Mouse (Mus musculus): ENCODE results near the gene Ncaph2. TPM values are rescaled to one million over a fixed set of nuclear protein-coding genes. Genes with fewer than 3 reads are reported as not detected.
A peak's percentile ranks its signal among the peaks of the same experiment; 100 is the strongest.

The Ncaph2 gene
- polyA plus RNA-seq, 1 experiment from 2014 or later = 151 TPM

GRCm38 (mm10) chr15:89353837-89354236, 1.7 kb upstream of the Ncaph2 start:
- Histone ChIP-seq H3K4me2 (replicated peaks; ENCODE audit: low read depth, low read length) (peak overlapping the region; percentile 64), H3K27ac (ENCODE audit: low read depth, low read length) (no peak overlapping the region), H3K9ac (ENCODE audit: low read depth, low read length) (peak overlapping the region; percentile 89; the same call in 1 of the 2 replicates), H3K4me3 (ENCODE audit: low read length) (peak overlapping the region; percentile 74; the same call in 1 of the 2 replicates), H3K27me3 (ENCODE audit: control insufficient read depth, insufficient read depth, low read length) (no peaks in the 10 kb centered on the region), H3K36me3 (ENCODE audit: control insufficient read depth, insufficient read depth, low read length) (peaks cover 36% of the 10 kb centered on the region), H3K9me3 (ENCODE audit: control insufficient read depth, low read length) (no peaks in the 10 kb centered on the region), H3K4me1 (ENCODE audit: control insufficient read depth, insufficient read depth, low read length) (peaks cover 16% of the 10 kb centered on the region)
- no peak for ATAC-seq (ENCODE audit: low FRiP score, low TSS enrichment)
- 95% methylated on average over 16 of the region's 16 CpGs for WGBS

GRCm38 (mm10) chr15:89354455-89354854, 1.1 kb upstream of the Ncaph2 start:
- 66% methylated on average over 7 of the region's 7 CpGs for WGBS
- Histone ChIP-seq H3K27me3 (ENCODE audit: control insufficient read depth, insufficient read depth, low read length) (no peaks in the 10 kb centered on the region), H3K27ac (ENCODE audit: low read depth, low read length) (no peak overlapping the region), H3K36me3 (ENCODE audit: control insufficient read depth, insufficient read depth, low read length) (peaks cover 36% of the 10 kb centered on the region), H3K9me3 (ENCODE audit: control insufficient read depth, low read length) (no peaks in the 10 kb centered on the region), H3K9ac (ENCODE audit: low read depth, low read length) (peak overlapping the region; percentile 89), H3K4me1 (ENCODE audit: control insufficient read depth, insufficient read depth, low read length) (peaks cover 16% of the 10 kb centered on the region), H3K4me3 (ENCODE audit: low read length) (peak overlapping the region; percentile 74), H3K4me2 (replicated peaks; ENCODE audit: low read depth, low read length) (peak overlapping the region; percentile 64)
- ATAC-seq (ENCODE audit: low FRiP score, low TSS enrichment) = no peak

DNA sequence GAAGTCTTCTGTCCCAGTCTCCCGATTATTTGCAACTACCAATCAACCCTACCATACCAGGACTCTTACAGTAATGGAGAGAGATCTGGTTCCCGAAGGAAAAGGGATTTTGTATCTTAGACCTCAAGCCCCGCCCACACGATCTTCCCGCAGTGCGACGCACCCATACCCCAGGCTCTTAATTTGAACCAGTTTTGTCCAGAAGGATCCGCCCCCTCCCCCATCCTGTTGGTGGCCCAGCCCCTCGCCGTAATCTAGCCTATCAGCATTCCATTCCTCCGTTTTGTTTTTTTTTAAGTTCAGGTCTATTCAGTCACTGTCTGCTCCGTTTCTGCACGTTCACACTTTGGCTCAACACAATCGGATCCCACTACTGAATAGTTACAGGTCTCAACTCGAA, 853 bp downstream of the Ncaph2 start:
- Histone ChIP-seq H3K4me1 (ENCODE audit: control insufficient read depth, insufficient read depth, low read length) (peaks cover 16% of the 10 kb centered on the region), H3K4me2 (replicated peaks; ENCODE audit: low read depth, low read length) (peak overlapping the region; percentile 57), H3K9ac (ENCODE audit: low read depth, low read length) (peak overlapping the region; percentile 89), H3K4me3 (ENCODE audit: low read length) (peak overlapping the region; percentile 74), H3K27me3 (ENCODE audit: control insufficient read depth, insufficient read depth, low read length) (no peaks in the 10 kb centered on the region), H3K27ac (ENCODE audit: low read depth, low read length) (peak overlapping the region; percentile 85), H3K9me3 (ENCODE audit: control insufficient read depth, low read length) (no peaks in the 10 kb centered on the region), H3K36me3 (ENCODE audit: control insufficient read depth, insufficient read depth, low read length) (peaks cover 39% of the 10 kb centered on the region)
- peak; percentile 80 for ATAC-seq (ENCODE audit: low FRiP score, low TSS enrichment)
- under 1% methylated on average over 15 of the region's 15 CpGs for WGBS

- no peak overlapping the region for H3K4me3 ChIP-seq (ENCODE audit: low read length)
- WGBS = 84% methylated on average over 3 of the region's 3 CpGs
- H3K27ac ChIP-seq (ENCODE audit: low read depth, low read length) = no peak overlapping the region
- H3K36me3 ChIP-seq (ENCODE audit: control insufficient read depth, insufficient read depth, low read length) = peaks cover 38% of the 10 kb centered on the region
- peaks cover 16% of the 10 kb centered on the region for H3K4me1 ChIP-seq (ENCODE audit: control insufficient read depth, insufficient read depth, low read length)
- no peaks in the 10 kb centered on the region for H3K27me3 ChIP-seq (ENCODE audit: control insufficient read depth, insufficient read depth, low read length)
- no peaks in the 10 kb centered on the region for H3K9me3 ChIP-seq (ENCODE audit: control insufficient read depth, low read length)
- no peak for ATAC-seq (ENCODE audit: low FRiP score, low TSS enrichment)
- H3K4me2 ChIP-seq (replicated peaks; ENCODE audit: low read depth, low read length) = no peak overlapping the region
- H3K9ac ChIP-seq (ENCODE audit: low read depth, low read length) = no peak overlapping the region
These were observed 3.3 kb downstream of the Ncaph2 start for GRCm38 (mm10) chr15:89358784-89359183.

GRCm38 (mm10) chr15:89363051-89363450, 7.5 kb downstream of the Ncaph2 start:
- no peak for ATAC-seq (ENCODE audit: low FRiP score, low TSS enrichment)
- no peaks in the 10 kb centered on the region for H3K9me3 ChIP-seq (ENCODE audit: control insufficient read depth, low read length)
- no peak overlapping the region for H3K4me2 ChIP-seq (replicated peaks; ENCODE audit: low read depth, low read length)
- H3K27me3 ChIP-seq (ENCODE audit: control insufficient read depth, insufficient read depth, low read length) = no peaks in the 10 kb centered on the region
- WGBS = 90% methylated on average over 7 of the region's 7 CpGs
- no peak overlapping the region for H3K4me3 ChIP-seq (ENCODE audit: low read length)
- peaks cover 80% of the 10 kb centered on the region for H3K36me3 ChIP-seq (ENCODE audit: control insufficient read depth, insufficient read depth, low read length)
- H3K9ac ChIP-seq (ENCODE audit: low read depth, low read length) = no peak overlapping the region
- 0 out of 2 replicates have a peak, but pooled peaks cover 3% of the 10 kb centered on the region for H3K4me1 ChIP-seq (ENCODE audit: control insufficient read depth, insufficient read depth, low read length)
- no peak overlapping the region for H3K27ac ChIP-seq (ENCODE audit: low read depth, low read length)

DNA sequence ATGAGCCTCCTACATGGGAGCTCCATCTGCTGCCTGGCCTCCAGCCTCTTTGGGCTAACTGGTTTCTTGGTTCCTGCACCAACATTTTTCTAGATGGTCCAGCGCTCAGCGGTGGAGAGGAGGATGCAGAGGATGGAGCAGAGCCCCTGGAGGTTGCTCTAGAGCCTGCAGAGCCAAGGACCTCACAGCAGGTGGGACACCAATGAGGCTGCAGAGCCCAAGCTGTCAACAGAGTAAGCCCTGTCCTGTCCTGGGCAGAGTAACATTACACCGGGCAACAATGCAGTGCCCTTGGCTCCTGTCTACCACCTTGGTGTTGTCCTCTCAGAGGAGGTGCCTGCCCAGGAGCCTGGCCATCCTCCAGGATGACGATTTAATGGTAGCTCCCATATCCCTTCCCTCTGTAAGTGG, 9.6 kb downstream of the Ncaph2 start:
- H3K4me1 ChIP-seq (ENCODE audit: control insufficient read depth, insufficient read depth, low read length) = no peaks in the 10 kb centered on the region
- H3K27me3 ChIP-seq (ENCODE audit: control insufficient read depth, insufficient read depth, low read length) = no peaks in the 10 kb centered on the region
- no peak overlapping the region for H3K4me2 ChIP-seq (replicated peaks; ENCODE audit: low read depth, low read length)
- no peak overlapping the region for H3K4me3 ChIP-seq (ENCODE audit: low read length)
- WGBS = 95% methylated on average over 4 of the region's 4 CpGs
- ATAC-seq (ENCODE audit: low FRiP score, low TSS enrichment) = no peak
- H3K36me3 ChIP-seq (ENCODE audit: control insufficient read depth, insufficient read depth, low read length) = peaks cover 98% of the 10 kb centered on the region
- no peak overlapping the region for H3K27ac ChIP-seq (ENCODE audit: low read depth, low read length)
- H3K9me3 ChIP-seq (ENCODE audit: control insufficient read depth, low read length) = no peaks in the 10 kb centered on the region
- H3K9ac ChIP-seq (ENCODE audit: low read depth, low read length) = no peak overlapping the region

DNA sequence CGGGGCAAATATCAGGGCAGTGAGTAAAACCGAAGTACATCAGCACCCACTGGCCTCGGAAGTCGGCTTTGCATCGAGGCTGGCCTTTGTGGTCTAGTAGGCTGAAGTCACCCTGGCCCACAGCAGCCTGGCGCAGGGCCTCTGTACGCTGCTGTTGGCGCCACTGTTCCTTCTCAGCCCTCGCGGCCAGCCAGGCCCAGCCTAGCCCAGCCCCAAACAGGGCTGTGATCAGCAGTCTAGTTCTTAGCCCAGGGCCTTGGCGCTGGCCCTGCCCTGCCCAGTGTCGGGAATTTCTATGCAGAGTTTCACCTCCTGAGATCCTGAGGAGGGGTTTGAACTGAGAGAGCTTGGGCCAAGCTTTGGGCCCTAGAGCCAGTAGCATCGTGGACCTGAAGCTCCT, 16.5 kb downstream of the Ncaph2 start:
- Histone ChIP-seq H3K36me3 (ENCODE audit: control insufficient read depth, insufficient read depth, low read length) (peaks cover 55% of the 10 kb centered on the region), H3K4me2 (replicated peaks; ENCODE audit: low read depth, low read length) (no peak overlapping the region), H3K9me3 (ENCODE audit: control insufficient read depth, low read length) (no peaks in the 10 kb centered on the region), H3K9ac (ENCODE audit: low read depth, low read length) (no peak overlapping the region), H3K4me3 (ENCODE audit: low read length) (no peak overlapping the region), H3K4me1 (ENCODE audit: control insufficient read depth, insufficient read depth, low read length) (0 out of 2 replicates have a peak, but pooled peaks cover 4% of the 10 kb centered on the region), H3K27me3 (ENCODE audit: control insufficient read depth, insufficient read depth, low read length) (peaks cover 13% of the 10 kb centered on the region), H3K27ac (ENCODE audit: low read depth, low read length) (no peak overlapping the region)
- no peak for ATAC-seq (ENCODE audit: low FRiP score, low TSS enrichment)
- WGBS = 90% methylated on average over 13 of the region's 13 CpGs

DNA sequence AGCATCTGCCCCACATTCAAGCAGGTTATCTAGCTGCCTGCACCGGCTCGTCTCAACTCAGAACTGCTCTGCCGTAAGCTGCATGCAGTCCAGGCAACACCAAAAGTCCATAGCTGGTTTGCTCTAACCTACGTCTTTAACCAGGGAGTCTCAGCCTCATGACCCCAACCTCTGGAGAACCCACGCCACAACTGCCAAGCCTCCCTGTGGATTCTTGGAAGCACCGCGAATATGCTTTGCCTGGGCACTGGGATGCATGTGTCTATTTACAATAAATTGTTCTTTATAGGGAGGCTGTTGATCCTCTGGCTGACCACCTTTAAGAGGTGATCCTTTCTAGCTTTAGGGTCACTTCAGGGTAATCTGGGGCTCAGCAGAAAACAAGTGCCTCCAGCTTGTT, 17.0 kb downstream of the Ncaph2 start:
- H3K4me3 ChIP-seq (ENCODE audit: low read length) = peak overlapping the region; percentile 66
- peaks cover 17% of the 10 kb centered on the region for H3K27me3 ChIP-seq (ENCODE audit: control insufficient read depth, insufficient read depth, low read length)
- no peaks in the 10 kb centered on the region for H3K9me3 ChIP-seq (ENCODE audit: control insufficient read depth, low read length)
- ATAC-seq (ENCODE audit: low FRiP score, low TSS enrichment) = no peak
- H3K36me3 ChIP-seq (ENCODE audit: control insufficient read depth, insufficient read depth, low read length) = peaks cover 51% of the 10 kb centered on the region
- WGBS = 76% methylated on average over 7 of the region's 7 CpGs
- 0 out of 2 replicates have a peak, but pooled peaks cover 6% of the 10 kb centered on the region for H3K4me1 ChIP-seq (ENCODE audit: control insufficient read depth, insufficient read depth, low read length)
- H3K9ac ChIP-seq (ENCODE audit: low read depth, low read length) = peak overlapping the region; percentile 81; the same call in 1 of the 2 replicates
- H3K27ac ChIP-seq (ENCODE audit: low read depth, low read length) = no peak overlapping the region
- H3K4me2 ChIP-seq (replicated peaks; ENCODE audit: low read depth, low read length) = peak overlapping the region; percentile 78

- H3K36me3 ChIP-seq (ENCODE audit: control insufficient read depth, insufficient read depth, low read length) = peaks cover 44% of the 10 kb centered on the region
- H3K9ac ChIP-seq (ENCODE audit: low read depth, low read length) = peak overlapping the region; percentile 81
- H3K4me1 ChIP-seq (ENCODE audit: control insufficient read depth, insufficient read depth, low read length) = 0 out of 2 replicates have a peak, but pooled peaks cover 7% of the 10 kb centered on the region
- H3K9me3 ChIP-seq (ENCODE audit: control insufficient read depth, low read length) = no peaks in the 10 kb centered on the region
- under 1% methylated on average over 35 of the region's 35 CpGs for WGBS
- H3K4me3 ChIP-seq (ENCODE audit: low read length) = peak overlapping the region; percentile 66
- H3K27ac ChIP-seq (ENCODE audit: low read depth, low read length) = peak overlapping the region; percentile 93
- H3K4me2 ChIP-seq (replicated peaks; ENCODE audit: low read depth, low read length) = peak overlapping the region; percentile 78
- ATAC-seq (ENCODE audit: low FRiP score, low TSS enrichment) = peak; percentile 86
- peaks cover 23% of the 10 kb centered on the region for H3K27me3 ChIP-seq (ENCODE audit: control insufficient read depth, insufficient read depth, low read length)
These were observed 17.7 kb downstream of the Ncaph2 start for GRCm38 (mm10) chr15:89373027-89373761.

All from kidney, embryonic 14.5 days (tissue).